Mouse (Mus musculus) kidney, adult 9 months (tissue): ENCODE data around the gene Ptch2.

Experiments
- DNase-seq: peaks from one replicate; pipeline ENCODE4 v3.0.0; 2022

Ptch2 gene

DNA sequence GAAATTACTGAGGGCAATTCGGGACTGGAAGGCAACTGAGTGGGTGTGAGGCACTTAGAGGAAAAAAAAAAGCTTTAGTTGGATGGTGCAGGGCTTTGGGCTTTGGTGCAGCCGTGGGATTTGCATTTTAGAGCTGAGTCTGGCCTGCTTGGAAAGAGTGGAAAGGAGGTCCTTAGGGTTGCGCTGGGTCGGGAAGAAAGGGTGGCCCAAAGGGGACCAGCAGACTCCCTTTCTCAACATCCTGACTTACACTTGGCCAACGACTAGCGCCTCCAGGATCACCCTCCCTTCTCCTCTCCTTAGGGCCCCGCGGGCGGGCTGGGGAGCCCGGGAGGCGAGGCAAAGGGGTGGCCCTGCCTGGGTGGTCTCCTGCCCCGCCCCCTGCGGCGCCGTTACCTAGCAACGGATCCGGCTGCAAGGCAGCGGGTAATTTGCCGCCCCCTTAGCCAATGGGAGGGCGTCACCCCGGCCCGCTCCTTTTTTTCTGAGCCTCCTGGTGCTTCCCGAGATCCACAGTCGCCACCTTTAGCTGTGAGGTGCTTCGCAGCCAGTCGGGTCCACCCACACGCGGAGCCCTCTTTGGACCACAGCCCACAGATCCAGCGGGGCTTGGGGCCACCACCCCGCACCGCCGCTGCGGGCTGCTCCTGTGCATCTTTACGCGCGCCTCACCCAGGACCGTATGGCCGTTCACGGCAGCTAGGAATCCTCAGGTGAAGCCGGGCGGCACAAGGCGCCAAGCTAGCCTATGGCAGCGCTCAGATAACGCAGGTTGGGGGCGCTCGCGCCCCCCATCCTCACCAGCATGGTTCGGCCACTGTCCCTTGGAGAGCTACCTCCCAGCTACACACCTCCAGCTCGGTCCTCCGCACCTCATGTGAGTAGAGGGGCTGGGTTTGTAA lies at the start of gene Ptch2:
Gene Ptch2 (plus strand): TSS at position 525 of the 902 bp plus-strand sequence.
- DNase-seq = peak; percentile 60

DNA sequence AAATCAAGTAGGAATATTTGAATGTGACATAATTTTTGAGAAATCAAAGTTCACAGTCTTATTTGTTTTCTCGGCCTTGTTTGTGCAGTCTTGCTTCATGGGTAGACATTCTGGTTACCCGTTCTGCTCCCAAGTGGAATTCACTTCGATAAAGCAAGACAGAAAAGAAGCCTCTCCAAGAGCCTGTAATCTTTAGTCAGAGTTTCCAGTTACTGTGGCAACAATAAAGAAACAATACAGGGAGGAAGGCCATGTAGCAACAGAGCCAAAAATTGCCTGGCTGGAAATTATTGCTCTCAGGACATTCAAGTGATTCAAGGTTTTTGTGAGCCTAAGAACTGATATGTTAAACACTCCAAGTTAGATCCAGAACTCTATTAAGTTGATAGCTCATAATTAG lies 47.0 kb upstream of the Ptch2 start:
- no peak for DNase-seq

DNA sequence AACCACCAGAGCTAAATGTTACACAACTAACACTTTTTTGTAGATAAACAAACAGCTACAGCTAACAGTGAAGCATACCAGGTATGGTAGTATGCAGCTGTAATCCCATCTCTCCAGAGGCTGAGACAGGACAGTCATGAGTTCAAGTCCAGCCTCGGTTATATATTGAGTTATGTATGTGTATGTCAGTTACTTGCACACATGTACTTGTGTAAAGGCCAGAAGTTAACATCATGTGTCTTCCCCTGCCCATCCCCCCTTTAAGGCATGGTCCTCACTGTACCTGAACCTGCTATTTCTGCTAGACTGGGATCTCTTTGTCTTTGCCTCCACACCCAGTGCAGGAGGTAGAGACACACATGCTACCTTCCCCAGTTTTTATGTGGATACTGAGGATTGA lies 46.4 kb upstream of the Ptch2 start:
- DNase-seq = no peak

DNA sequence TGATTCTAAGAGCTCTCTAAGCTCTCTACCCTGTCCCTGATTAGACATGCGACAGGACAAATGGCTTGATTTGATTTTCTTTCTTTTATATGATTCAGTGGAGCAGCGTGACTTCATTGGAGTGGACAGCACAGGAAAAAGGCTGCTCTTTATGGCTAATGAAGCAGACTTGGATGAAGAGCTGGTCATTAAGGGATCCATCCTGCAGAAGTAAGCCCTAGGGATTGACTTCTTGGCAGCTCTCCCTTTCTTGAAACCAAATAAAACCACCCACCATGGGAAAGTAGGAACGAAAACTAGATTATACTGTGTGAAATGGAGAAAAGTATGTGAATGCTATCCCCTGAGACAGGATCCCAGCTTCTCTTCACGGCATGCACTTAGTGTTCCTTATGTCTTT lies 43.2 kb upstream of the Ptch2 start:
- DNase-seq = no peak

DNA sequence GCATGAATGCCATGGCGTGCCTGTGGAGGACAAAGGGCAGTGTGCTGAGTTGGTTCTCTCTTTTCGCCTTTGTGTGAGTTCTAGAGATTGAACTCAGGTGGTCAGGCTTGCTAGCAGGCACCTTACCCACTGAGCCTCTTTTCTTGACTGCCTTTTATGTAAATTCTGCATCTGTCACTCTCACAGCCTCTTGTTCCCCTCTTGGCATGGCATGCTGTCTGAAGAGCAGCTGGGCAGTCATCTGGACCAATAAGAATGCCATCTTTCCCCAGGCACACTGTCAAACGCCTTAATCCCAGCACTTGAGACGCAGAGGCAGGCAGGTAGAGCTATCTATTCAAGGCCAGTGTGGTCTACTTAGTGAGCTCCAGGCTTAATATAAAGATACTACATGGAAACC lies 41.9 kb upstream of the Ptch2 start:
- DNase-seq = no peak

DNA sequence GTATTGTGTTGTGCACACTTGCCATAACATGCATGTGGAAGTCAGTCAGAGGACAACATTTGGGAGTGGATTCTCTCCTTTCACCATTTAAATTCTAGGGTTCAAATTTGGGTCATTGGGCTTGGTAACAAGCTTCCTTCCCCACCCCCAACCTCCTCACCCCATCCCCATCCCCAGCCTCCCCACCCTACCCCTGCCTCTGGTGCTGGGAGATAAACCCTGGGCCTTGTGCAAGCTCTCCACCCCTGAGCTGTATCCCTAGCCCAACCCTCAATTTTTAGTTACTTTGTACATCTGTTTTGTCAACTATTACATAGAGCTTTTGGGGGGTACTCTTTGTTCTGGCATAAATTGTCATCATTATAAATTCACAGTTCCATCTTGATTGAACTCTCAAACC lies 39.8 kb upstream of the Ptch2 start:
- no peak for DNase-seq

DNA sequence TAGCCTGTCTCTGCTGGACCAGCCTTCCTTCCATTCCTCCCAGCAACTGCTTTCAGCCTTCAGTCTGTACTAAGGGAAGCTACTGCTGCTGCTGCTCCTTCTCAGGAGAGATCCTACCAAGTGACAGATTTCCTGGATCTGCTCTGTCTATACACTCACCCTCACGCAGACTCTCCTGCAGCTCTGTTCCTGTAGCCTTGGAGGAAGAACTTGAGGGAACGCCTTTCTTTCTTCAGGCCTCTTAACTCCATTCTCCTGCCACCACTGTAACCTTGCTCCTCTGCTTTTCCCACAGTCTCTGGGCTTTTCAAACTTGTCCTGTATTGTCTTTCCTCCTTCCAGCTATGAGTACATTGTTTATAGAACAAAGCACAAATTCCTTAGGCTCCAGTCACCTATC lies 39.4 kb upstream of the Ptch2 start:
- no peak for DNase-seq

DNA sequence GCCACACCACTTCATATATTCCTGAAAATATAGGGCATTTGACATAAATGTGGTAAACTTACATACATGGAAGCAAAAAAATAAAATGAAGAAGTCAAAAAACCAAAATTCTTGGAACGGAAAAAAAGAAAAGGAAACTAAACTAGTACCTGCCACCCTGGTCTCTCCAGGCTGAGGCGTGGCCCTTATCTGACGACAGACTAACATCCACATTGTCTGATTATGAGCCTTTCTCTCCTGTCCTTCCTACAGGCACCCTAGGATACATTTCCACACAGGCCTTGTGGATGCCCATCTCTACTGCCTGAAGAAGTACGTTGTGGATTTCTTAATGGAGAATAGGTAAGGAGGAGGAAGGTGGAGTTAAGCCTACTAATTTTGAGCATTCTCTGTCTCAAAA lies 37.4 kb upstream of the Ptch2 start:
- DNase-seq = no peak

DNA sequence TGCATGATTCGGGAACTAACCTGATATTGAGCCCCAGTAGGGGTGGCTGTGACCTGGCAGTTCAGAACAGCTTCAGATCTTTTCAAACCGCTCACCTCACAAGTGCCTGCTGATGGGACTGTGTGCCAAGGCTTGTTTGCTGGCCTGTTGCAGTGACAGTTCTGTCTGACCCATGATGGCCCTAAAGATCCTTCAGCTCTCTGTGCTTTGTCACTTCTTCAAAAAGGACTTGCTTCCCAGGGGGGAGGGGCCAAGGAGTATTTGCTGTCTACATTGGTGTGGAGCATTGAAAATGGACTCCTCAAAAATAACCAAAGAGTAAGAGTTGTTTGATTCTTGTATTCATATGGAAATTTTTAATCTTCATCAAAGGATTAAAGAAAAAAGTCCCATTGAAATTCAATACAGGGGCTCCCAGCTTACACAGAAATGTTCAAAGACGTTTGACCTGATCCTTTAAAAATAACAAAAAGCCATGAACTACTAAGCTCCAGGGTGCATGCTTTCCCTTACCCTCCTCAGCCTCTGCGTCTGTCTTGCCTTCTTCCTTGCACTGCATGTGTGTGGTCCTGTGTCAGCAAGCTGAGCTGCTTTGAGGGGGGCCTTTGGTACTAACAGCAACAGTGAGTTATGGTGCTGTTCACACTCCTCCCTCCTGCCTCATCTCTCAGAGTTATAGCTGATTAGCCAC lies 33.0 kb upstream of the Ptch2 start:
- DNase-seq = no peak

DNA sequence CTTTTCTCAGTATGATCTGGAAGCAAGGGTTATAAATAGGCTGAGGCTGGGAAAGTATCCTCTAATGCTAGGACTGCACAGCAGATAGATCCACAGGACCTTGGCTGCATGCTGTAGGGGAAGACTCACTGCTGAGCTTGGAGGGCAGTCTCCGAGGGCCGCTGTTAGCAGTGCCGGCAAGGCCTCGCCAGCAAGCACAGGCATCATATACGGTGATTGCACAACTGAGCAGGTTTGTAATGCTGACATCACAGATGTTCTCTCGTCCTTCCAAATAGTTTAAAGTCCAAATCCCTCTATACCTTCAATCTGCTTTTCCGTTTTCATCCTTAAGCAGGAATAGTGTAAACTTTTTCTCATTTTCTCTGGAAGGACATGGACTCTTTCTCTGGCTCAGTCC lies 27.8 kb upstream of the Ptch2 start:
- DNase-seq = no peak

DNA sequence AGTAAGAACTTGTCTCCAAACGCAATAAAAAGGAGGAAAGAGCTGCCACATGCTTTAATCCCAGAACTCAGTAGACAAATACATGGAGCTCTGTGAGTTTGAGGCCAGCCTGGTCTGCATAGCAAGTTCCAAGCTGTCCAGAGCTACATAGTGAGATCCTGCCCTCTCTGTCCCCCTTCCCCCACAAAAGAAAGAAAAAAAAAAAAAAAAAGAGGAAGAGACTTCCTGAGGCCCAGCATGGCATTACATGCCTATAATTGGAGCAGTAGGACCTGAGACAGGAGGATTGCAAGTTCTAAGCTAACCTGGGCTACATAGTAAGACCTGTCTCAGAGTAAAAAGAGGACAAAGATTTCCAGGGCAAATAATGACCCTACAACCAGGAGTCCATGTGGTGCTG lies 26.2 kb upstream of the Ptch2 start:
- DNase-seq = no peak

DNA sequence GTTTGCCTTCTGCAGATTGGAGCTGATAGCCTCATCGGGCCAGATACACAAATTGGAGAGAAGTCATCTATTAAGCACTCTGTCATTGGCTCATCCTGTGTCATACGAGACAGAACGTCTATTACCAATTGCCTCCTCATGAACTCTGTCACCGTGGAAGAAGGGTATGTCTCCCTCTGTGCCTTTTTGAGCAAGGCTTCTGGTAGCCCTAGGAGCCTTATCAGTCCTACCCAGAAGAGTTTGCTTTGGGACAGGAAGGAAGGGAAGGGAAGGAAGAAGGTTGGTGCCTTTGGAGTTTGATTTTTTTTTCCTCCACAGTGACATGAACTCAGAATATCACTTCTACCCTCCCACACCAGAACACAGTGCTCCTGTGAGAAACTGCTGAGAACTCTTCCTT lies 25.3 kb upstream of the Ptch2 start:
- no peak for DNase-seq

DNA sequence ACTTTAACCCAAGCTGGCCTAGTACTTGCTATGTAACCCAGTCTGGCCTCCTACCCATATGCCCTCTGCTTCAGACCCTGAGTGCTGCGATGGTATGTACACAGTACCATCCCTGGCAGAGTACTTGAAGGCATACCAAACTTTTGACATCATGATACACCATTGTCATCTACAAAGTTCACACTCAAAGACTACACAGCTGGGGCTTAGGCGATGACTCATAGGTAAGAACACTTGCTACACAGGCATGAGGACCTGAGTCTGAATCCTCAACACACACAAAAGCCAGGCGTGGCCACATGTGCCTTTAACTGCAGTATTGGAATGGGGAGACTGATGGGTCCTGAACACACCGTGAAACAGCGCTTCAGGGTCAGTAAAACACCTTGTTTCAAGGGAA lies 24.7 kb upstream of the Ptch2 start:
- no peak for DNase-seq

DNA sequence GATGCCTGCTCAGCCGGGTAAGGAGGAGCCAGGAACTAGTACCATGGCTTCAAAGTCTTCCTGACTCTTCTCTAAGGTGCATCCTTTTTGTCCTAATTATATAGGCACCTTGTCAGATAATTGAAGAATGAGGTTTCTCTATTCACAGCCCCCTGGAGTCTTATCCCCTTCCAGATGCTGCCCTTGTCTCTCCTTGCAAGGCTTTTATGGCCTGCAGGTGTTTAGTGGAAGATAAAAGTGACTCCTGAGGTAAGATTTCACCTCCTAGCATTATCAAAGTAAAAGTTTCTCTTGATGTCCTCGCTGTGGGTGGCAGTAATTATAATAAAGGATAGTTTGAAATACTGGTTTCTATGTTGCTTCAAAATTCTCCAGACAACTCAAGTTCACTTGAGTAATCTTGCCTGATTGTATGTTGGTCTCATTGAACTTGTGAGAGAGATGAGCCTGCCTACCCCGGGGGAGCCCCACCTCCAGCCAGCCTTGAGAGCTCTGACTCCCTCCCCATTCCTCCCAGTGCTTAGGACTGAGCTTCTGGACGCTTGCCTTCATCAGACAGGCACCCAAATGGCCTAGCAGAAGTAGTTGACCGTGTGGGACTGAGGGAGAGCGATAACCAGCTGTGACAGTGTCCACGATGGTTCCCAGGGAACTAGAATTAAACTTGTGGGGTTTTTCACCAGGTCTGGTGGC lies 7.8 kb upstream of the Ptch2 start:
- DNase-seq = no peak

DNA sequence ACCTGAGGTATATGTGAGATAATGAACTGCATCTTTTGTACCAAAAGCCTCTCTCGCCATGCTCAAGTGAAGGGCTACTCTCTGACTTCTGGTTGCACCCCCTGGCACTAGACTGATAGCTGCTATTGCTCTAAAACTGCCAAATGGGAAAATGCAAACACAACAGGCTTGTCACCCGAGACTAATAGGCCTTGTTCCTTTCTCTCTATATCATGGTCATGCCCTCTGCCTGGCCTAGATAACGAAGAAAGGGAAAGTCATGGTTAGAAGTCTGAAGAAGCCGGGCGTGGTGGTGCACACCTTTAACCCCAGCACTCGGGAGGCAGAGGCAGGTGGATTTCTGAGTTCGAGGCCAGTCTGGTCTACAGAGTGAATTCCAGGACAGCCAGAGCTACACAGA lies 5.3 kb upstream of the Ptch2 start:
- DNase-seq = no peak

DNA sequence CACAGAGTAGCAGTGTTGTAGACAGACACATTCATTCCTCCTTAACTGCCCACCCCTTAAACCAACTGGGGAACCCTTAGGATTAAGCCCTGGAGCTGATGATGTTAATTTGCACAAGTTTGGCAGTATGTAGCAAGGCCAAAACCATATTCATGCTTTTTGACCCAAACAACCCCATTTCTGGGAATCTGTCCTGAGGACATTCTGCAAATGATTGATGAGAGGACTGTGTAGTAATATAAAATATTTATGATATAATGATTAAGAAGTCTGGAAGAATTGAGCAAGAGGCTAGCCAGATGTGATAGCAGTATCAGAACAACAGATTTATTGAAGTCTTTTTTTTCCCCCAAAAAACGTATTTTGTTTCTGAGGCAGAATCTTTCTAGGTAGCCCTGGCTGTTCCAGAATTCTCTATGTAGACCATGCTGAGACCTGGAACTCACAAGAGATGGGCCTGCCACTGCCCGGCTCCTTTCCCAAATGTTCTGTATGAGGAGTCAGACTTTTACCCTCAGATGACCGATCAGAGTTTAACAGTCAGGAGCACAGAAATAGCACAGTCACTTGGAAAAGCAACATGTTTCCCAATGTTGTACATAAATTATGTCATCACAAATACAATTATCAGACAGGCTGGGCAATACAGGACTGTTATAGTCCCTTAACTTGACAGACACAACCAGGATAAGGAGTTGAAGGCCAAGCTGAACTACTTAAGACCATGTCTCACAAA lies 1.1 kb upstream of the Ptch2 start:
- DNase-seq = peak; percentile 56

DNA sequence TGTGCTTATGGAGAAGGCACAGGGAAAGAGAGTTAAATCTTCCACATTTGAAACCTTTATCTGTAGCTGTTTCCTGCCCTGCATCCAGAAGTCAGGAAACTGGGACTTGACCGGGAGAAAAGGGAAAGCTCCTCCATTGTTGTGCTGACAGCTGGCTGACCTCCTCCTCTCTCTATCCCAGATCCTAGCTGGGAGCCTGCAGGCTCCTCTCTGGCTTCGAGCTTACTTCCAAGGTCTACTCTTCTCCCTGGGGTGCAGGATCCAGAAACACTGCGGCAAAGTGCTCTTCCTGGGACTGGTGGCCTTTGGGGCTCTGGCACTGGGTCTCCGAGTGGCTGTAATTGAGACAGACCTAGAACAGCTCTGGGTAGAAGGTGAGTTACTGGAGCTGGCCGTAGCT lies 791 bp downstream of the Ptch2 start:
- peak; percentile 22 for DNase-seq

DNA sequence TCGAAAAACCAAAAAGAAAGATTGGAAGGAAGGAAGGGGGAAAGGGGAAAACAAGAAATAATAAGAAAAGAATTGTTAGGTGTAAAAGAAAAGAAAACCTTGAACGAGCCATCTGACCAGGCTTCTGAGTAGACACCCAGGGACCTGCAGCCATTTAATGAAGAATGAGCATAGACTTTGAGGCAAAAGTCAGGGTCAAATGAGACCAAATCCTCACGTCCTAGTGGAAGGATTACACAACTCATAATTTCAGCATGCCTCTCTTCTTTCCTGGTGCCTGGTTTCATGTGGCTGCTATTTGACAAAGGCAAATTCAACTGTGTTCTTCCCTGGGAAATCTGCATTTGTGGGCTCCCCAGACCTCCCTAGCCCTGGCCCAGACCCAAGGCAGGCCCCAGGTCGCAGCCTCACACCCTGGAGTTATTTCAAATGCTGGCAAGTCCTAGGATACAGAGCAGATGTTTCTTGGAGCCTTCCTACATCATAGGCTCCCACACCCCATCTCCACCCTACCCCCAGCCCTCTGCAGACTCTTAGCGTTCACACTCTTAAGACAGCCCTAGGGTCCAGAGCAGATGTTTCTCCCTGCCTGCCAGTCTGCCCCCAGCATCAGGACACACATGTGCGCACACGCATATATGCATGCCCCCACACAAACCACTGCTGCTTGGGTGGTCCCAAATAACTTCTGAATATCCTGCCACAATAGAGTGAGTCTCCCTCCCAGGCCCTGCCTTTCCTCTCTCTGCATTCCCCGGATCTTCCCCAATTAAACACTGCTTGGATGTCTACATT lies 2.3 kb downstream of the Ptch2 start:
- no peak for DNase-seq

DNA sequence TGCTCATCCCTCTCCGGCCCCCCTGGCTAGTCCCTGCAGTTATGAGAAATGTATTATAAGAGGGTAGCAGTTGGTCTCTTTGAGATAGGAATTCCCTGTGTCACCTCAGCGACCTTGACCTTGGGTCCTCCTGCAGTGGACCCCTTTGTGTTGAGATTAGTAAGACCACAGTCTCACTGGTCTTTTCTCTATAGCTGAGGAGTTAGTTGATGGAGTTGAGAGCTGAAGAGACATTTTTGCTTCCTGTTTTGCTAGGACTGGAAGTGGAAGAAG lies 2.8 kb downstream of the Ptch2 start:
- no peak for DNase-seq

DNA sequence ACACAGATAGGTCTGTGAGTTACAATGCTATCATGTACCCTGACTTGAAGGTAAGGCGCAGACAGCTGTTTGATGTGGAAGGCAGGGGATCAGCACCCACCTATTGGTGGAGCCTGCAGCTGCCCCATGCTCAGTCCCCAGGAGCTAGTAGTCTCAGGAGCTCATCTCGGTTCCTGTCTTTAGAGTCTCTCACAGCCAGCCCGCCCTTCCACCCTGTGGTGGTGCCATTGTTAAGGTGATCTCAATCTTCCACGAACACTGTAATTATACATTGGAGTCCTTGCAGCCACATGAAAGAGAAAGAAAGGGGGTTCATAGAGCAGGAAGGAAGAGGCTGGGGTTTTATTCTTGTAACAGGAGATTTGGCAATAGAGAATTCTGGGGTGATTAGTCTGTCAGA lies 4.2 kb downstream of the Ptch2 start:
- DNase-seq = no peak

DNA sequence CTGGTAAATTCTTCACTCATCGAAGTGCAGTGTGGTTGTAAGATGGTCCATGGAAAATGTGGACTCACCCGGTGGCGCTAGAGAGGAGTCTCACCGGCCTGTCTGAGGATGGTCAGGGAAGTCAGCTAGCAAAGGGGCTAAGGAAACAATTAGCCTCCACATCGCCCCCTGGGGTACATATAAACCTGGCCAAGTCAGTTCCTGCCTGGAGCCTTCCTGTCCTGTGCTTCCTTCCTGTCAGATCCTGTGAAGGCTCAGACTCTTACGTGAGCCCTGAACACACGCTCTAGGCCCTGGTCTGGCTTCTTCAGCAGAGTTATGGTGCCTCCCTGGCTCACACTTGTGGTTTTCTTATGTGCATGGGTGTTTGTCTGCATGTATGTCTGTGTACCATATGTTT lies 5.3 kb downstream of the Ptch2 start:
- peak; percentile 65 for DNase-seq

DNA sequence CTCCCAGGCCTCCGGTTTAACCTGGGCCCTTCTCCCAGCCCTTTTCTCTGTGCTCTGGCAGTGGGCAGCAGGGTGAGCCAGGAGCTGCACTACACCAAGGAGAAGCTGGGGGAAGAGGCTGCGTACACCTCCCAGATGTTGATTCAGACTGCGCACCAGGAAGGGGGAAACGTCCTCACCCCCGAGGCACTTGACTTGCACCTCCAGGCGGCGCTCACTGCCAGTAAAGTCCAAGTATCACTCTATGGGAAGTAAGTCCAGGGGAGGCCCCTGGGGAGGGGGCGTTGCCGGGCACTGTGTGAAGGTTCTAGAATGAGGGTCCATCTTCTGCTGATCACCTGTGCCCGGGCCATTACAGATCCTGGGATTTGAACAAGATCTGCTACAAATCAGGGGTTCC lies 8.8 kb downstream of the Ptch2 start:
- no peak for DNase-seq

DNA sequence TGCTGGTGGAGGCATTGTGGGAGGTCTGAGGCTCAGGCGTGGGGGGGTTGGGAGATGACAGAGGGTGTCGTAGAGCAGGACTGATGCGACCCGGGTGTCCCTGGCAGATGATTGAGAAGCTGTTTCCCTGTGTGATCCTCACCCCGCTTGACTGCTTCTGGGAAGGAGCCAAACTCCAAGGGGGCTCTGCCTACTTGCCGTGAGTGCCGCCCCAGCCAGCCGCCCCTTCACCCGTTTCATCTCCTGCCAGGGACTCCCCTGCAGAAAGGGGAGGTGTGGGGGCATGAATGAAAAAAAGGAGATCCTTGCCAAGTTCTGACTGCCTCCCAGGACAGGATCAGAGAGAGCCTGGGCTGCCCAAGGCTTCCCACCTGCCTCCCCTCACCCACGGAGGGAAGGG lies 9.3 kb downstream of the Ptch2 start:
- DNase-seq = peak; percentile 52
